Mouse (Mus musculus) naive thymus-derived CD4-positive, alpha-beta T cell, adult 2 months (primary cell): ENCODE results near the gene Adig.

ENCODE experiments used
- DNase-seq: peaks from one replicate; pipeline ENCODE4 v3.0.0-alpha.2; 2011; ENCODE audit warnings: low read depth

The Adig gene

DNA sequence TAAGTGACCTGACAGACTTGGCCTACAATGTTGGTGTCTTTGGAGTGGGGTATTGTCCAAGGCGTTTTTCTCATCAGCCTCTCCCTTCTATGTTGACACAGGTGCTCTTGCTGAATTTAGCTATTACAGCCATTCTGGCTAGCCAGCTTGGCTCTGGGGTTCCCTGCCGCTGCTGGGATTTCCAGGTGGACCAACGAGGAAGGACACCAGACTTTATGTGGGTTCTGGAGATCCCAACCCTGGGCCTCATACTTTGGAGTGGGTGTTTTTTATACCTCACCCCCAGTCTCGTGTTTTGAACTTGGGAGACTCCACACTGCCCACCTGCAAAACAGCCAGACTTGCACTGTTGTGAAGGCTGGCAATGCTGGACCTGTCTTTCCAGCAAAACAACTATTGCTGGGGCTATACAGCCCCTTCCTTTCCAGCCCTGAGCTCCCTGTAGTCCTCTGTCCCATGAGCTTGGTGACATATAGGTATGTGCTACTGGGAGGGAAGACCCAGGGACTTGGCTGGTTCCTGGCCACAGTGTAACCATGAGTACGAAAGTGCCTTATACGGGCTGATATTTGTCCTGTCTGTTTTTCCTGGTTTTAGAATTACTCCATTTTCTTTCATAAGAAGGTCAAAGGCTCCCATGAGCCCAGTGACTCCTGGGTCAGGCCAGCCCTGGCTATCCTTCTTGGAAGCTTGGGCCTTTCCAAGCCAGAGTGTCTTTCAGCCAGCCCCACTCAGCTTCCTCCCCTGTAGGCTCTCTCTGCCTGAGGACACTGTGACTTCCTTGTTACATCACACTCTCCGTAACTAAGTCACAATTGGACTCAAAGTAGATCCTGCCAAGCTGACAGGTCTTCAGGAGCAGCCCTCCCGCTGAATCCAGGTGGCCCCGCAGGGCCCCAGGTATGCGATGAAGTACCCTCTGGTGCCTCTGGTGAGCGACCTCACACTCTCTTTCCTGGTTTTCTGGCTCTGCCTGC is at the start of gene Adig:
Adig (plus strand) TSS at position 777 of the 977 bp plus-strand sequence.
- DNase-seq, result no peak

DNA sequence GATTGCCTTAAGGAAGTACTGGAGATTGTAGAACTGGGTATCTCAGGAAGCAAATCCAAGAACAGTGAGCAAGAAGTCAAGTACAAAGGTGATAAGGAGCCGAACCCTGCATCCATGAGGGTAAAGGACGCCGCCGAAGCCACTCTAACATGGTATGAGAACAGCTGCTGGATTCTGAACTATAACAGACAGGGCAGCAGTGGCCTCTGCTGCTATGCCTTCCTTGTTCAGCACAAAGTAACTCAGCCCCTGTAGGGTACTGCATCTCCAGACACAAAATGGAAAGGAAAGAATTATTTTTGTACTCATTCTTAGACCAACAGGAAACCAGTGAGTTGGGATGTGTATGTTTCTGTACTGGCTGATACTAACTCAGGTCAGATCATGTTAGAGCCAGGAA is 46.0 kb upstream of the Adig start:
- no peak for DNase-seq

DNA sequence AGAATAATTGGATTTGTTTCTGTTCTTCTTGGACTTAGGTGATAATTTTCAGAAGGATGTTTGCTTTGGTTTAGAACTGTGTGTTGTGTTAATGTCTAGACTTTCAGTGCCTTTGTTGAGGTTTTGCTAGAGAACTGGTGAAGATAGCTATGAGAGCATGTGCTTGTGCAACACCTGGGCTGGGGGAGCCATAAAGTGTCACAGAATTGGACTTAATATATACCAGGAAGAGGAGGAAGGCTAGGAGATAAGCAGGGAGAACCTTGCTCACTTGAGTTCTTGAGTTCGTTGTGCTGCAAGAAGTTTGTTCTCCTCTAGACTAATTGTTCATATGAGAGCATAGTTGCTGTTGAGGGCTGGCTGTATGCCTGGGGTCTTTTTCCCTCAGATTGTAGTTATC is 44.8 kb upstream of the Adig start:
- DNase-seq, result no peak

DNA sequence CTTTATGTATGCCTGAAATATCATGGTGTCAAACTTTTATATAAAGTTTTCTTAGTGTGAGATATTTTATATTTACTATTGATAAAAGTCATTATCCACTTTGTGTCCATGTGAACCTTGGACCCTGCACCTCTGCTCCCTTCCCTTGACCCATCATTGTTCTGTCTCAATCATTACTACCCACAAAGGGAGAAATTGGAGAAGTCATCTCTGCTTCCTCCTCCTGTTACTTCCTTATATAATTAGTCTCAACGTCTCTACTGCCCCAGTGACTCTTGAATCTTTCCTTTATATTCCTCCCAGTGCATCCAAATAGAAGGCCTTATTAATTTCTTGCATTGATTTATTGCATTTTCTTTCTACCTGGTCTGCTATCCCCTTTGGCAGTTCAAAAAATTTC is 40.0 kb upstream of the Adig start:
- DNase-seq, result no peak

- DNase-seq, result no peak
These were observed 28.3 kb upstream of the Adig start for GRCm38 (mm10) chr2:158474159-158474558.

DNA sequence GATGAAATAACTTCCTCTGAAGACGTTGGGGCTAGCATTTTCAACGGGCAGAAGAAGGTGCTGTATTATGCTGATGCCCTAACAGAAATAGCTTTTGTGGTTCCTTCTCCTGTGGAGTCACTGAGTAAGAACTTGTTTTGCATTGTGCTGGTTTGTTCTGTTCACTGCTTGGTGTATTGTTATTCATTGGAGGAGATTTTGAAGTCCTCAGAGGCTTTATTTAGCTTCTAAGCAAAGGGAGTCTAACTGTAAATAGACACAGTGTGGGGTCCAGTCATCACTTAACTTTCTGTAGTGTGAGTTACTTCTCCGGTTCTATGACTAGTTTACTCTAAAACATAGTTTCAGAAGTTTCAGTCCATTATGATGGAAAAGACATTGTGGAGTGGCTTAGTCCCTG is 24.8 kb upstream of the Adig start:
- DNase-seq, result no peak

DNA sequence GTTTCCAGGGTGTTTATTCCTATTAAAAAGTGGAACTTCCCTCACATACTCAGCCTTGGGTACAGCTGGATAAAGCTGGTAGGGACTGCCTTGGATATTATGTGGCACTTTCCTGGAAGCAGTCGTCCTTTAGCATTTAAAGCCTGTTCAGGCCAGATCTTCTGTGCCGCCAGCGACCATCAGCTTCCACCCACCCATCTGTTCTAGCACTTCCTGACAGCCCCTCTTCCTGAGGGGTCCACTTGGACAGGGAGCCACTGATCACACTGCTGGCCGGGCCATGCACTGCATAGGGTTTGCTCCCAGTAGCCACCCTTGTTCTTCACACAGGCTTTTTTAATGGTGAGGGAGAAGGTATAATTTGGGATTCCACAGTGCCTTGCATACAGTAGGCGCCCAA is 4.0 kb upstream of the Adig start:
- DNase-seq, result no peak

DNA sequence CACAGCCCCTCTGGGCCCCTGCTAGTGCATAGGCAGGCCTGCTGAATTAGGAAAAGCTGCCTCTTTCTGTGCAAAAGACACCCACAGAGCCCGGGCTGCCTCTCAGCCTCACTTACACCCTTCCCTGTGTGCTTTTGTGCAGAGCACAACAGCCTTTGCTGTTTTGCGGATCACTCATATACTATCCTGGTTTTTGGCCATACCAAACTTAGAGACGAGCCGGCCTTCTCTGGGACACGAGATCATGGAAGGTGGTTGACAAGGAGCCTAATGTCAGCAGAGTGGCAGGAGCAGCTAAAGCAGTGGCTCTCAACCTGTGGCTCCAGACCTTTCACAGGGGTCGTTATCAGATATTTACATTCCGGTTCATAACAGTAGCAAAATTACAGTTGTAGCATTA is 814 bp downstream of the Adig start:
- DNase-seq, result no peak

DNA sequence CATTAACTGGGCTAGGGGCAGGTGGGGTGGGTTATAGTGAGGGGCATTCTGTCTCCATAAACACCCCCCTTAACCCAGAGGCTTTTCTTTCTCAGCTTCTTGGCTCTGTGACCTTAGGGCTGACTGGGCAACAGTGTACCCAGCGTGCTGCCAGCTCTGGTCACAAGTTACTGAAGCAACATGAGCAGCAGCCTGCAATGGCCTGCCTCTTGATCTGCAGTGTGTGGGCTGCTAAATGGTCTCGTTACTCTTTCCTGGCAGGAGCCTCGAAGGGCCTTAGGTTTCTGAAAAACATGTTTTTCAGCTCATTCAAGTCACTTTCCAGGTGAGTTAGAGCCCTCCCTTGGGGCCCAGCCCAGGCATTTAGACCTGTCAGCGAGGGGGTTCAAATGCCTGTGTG is 1.3 kb downstream of the Adig start:
- DNase-seq, result no peak

DNA sequence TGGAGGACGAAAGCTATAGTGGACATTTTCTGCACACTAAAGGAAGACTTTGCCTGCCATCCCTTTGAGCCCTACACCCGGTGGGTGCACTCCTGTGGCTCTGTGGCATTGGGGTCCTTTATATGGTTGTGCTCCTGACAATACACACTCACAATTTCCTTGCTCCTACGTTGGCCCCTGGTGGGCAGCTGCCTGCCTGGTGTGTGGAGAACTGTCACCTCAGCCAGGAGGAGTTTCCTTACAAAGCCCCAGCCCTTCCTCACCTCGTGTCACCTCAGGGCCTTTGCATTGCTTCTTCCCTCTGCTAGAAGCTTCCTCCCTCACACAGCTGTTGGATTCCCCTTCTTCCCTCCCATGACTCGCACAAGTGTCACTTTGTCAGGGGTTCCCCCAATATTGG is 4.1 kb downstream of the Adig start:
- no peak for DNase-seq

GRCm38 (mm10) chr2:158507046-158507445 is 4.6 kb downstream of the Adig start:
- DNase-seq, result no peak

DNA sequence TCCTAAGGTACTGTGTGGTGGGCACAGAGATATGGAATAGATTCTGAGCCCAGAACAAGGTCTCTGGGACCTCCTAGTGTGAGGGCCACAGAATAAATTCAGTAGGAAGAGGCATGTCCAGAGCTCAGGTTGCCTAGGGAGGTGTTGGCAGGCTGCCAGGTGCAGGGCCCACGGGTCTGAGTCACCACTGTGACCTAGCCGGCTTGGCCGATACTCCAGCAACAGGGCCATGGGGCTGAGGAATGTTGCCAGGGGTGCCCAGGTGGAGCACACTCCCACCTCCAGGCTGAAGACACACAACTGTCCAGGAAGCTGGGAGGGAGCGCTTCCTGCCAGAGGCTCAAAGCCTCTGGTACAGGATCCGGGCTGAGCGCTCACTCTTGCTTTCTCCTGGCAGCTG is 8.3 kb downstream of the Adig start:
- no peak for DNase-seq

DNA sequence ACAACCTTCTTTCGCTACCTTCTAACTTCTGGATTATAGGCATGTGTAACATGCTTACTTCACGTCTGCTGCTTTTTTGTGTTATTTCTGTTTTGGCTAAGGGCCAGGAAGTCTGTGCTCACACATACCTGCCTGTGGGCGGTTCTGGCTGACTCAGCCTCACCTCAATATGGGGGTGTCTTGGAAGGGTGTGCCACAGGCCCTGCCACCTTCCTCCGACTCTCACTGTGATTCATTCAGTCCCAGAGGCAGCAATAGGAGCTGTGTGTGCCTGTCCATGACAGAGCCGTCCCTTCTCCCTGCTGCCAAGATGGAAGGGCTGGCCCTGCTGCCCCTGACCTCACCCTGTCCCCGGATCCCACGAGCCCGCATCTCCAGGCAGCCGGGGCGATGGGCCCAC is 10.1 kb downstream of the Adig start, which contains the start of gene Arhgap40:
Arhgap40 (plus strand) TSS at position 269 of the 400 bp plus-strand sequence.
- DNase-seq, result no peak

GRCm38 (mm10) chr2:158513821-158514336 is 11.5 kb downstream of the Adig start:
- DNase-seq, result no peak

GRCm38 (mm10) chr2:158518583-158518982 is 16.2 kb downstream of the Adig start:
- DNase-seq, result no peak

DNA sequence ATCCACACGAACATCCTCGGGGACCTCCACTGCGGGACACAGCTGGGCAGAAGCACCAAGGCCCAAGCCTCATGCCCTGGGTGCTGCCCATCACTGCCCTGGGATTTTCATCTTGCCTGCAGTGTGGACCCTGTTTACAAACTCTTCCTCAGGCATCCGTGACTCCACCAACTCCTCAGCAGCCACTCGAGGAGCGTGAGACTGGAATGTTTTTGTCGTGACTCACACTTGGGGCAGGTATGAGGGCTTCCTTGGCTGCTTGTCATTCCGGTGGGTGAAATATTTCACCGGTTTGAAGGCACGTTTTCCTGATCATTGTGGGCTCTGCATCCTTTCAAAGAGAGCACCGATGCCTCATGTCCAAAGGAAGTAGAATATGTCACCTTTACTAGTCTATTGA is 16.7 kb downstream of the Adig start:
- DNase-seq, result no peak

DNA sequence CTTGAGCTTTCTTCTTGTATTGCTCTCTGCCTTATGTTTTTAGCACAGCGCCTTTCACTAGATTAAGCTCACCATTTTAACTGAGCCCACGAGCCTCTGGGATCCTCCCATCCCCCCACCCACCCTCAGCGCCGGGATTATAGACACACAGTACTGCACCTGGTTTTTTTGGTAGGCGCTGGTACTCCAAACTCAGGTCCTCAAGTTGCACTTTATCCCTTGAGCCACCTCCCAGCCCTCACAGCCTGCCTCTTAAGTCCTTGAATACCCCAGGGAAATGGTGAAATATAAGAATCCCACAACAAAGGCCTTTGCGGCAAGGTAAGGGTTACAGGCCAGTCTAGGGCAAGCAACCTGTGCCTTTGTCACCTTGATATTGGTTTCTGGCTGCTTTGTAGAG is 17.4 kb downstream of the Adig start:
- DNase-seq, result no peak

GRCm38 (mm10) chr2:158523060-158523459 is 20.6 kb downstream of the Adig start:
- DNase-seq, result no peak

GRCm38 (mm10) chr2:158524129-158524860 is 21.9 kb downstream of the Adig start:
- DNase-seq, result no peak

GRCm38 (mm10) chr2:158534090-158534489 is 31.7 kb downstream of the Adig start:
- peak; percentile 68 for DNase-seq

GRCm38 (mm10) chr2:158534559-158534958 is 32.1 kb downstream of the Adig start:
- no peak for DNase-seq

DNA sequence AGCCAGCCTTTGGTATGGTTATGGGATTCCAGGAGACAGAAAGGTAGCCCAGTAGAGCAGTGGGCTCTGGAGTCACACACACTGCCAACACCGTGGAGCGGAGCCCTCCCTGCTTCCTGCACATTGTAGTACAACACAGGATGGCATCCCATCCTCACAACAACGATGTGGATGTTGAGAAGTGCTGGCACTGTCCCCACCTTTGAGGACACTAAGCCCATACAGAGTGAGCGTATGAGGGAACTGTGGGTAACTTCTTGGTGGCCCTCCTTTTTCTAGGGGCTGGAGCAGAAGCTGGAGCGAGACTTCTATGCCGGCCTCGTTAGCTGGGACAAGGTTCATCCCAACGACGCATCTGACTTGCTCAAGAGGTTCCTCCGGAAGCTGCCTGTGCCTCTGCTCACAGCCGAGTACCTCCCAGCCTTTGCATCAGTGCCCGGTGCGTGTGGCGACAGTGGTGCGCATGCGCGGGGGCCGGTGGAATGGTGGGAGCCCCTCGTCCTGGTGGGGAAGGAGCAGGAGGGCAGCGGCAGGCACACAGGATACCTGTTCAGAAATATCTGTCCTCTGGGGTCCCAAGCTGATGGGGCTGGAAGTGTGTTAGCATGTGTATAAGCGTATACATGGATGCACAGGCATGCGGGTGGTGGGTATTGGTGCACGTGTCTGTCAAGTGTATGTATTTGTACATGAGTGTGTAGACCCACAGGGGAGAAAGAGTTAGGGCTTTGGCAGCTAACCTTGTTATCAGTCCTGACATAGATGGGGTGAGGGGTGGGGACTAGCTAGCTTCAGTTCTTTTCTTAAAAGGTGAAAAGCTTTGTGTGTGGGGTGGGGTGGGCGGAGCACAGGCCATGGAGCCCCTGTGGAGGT is 37.3 kb downstream of the Adig start:
- no peak for DNase-seq
